Mouse (Mus musculus) hindbrain, embryonic 11.5 days (tissue): ENCODE data around the gene Muc3. TPM values are rescaled to one million over a fixed set of nuclear protein-coding genes. Genes with fewer than 3 reads are reported as not detected.
A peak's percentile ranks its signal among the peaks of the same experiment; 100 is the strongest.

ENCODE experiments used
- ATAC-seq: fragments of 200-750 bp; cut with Nextera tagmentation; 2 replicates; pipeline ENCODE4 v1.8.0; 2017; ENCODE audit warnings: mild to moderate bottlenecking, moderate TSS enrichment, moderate library complexity; ENCODE audit not compliant: low FRiP score
- DNase-seq: peaks from one replicate; pipeline ENCODE4 v3.0.0-alpha.2; 2015; ENCODE audit warnings: low spot score
- H3K27ac ChIP-seq: fragments of 300-500 bp; sonication (generic); 2 replicates; pipeline ENCODE4 v1.5.1; 2014; ENCODE audit warnings: mild to moderate bottlenecking, low read depth, low read length
- H3K27me3 ChIP-seq: fragments of 300-500 bp; sonication (generic); 2 replicates; pipeline ENCODE4 v1.6.1; 2014; ENCODE audit warnings: mild to moderate bottlenecking, low read length, moderate library complexity, mixed read lengths; ENCODE audit not compliant: control insufficient read depth, insufficient read depth
- H3K36me3 ChIP-seq: fragments of 300-500 bp; sonication (generic); 2 replicates; pipeline ENCODE4 v1.6.1; 2014; ENCODE audit warnings: mild to moderate bottlenecking, low read length, moderate library complexity, mixed read lengths; ENCODE audit not compliant: control insufficient read depth, insufficient read depth
- H3K4me1 ChIP-seq: fragments of 300-500 bp; sonication (generic); replicated peaks from 2 replicates; pipeline ENCODE4 v1.6.1; 2014; ENCODE audit warnings: low read length, mixed read lengths; ENCODE audit not compliant: control insufficient read depth, insufficient read depth
- H3K4me2 ChIP-seq: fragments of 300-500 bp; sonication (generic); replicated peaks from 2 replicates; pipeline ENCODE4 v1.6.1; 2014; ENCODE audit warnings: mild to moderate bottlenecking, low read depth, low read length
- H3K4me3 ChIP-seq: fragments of 300-500 bp; sonication (generic); 2 replicates; pipeline ENCODE4 v1.5.1; 2014; ENCODE audit warnings: low read depth, low read length
- H3K9ac ChIP-seq: fragments of 300-500 bp; sonication (generic); 2 replicates; pipeline ENCODE4 v1.6.1; 2014; ENCODE audit warnings: low read depth, low read length
- H3K9me3 ChIP-seq: fragments of 300-500 bp; sonication (generic); 2 replicates; pipeline ENCODE4 v1.6.1; 2016; ENCODE audit warnings: low read length; ENCODE audit not compliant: control insufficient read depth
- WGBS: fragments of 180-500 bp; shearing (Covaris S2); extraction: QIAGEN DNeasy Blood & Tissue Kit; methylation state at CpG from one replicate; pipeline ENCODE4 v1.1.7; 2014; 5-methylcytosine and 5-hydroxymethylcytosine counted together
- polyA plus RNA-seq: library from polyadenylated mRNA; unstranded; fragments of >200 nt; fragmentation: Nextera tagmentation; extraction: Ambion mirVana; gene quantifications from 2 replicates; pipeline ENCODE4 v1.2.1, GENCODE M21; 2014

Gene Muc3
- polyA plus RNA-seq, 1 experiment from 2014 or later, result not detected

- H3K36me3 ChIP-seq, result no peaks in the 10 kb centered on the region
- no peaks in the 10 kb centered on the region for H3K9me3 ChIP-seq
- no peak overlapping the region for H3K27ac ChIP-seq
- H3K9ac ChIP-seq, result no peak overlapping the region
- ATAC-seq, result no peak
- no peak for DNase-seq
- 0 out of 2 replicates have a peak, but pooled peaks cover 2% of the 10 kb centered on the region for H3K4me1 ChIP-seq
- no peaks in the 10 kb centered on the region for H3K27me3 ChIP-seq
- H3K4me3 ChIP-seq, result no peak overlapping the region
- H3K4me2 ChIP-seq, result no peak overlapping the region
- whole genome bisulfite sequencing, result 70% methylated on average over 2 of the region's 2 CpGs
Observed at GRCm38 (mm10) chr5:137116987-137117386, 32.1 kb downstream of the Muc3 start.

GRCm38 (mm10) chr5:137115866-137116847 lies 33.0 kb downstream of the Muc3 start, which contains the start of gene Trim56:
Trim56 (minus strand) TSS chr5:137116209.
- no peaks in the 10 kb centered on the region for H3K27me3 ChIP-seq
- peak within 1 kb of the TSS; percentile 43 for H3K4me3 ChIP-seq
- H3K4me1 ChIP-seq, result 0 out of 2 replicates have a peak, but pooled peaks cover 2% of the 10 kb centered on the region
- DNase-seq (peak; percentile 63), ATAC-seq (no peak)
- WGBS, result 13% methylated on average over 29 of the region's 29 CpGs
- H3K9me3 ChIP-seq, result no peaks in the 10 kb centered on the region
- H3K4me2 ChIP-seq, result peak within 1 kb of the TSS; percentile 62
- peak within 1 kb of the TSS; percentile 57 for H3K9ac ChIP-seq
- no peaks in the 10 kb centered on the region for H3K36me3 ChIP-seq
- 0 out of 2 replicates have a peak within 1 kb of the TSS, but pooled peaks have one; percentile 11 for H3K27ac ChIP-seq

- Histone ChIP-seq H3K9ac (no peak overlapping the region), H3K9me3 (no peaks in the 10 kb centered on the region), H3K4me2 (peak overlapping the region; percentile 62), H3K4me1 (0 out of 2 replicates have a peak, but pooled peaks cover 2% of the 10 kb centered on the region), H3K27me3 (no peaks in the 10 kb centered on the region; the same call in 1 of the 2 replicates), H3K4me3 (peak overlapping the region; percentile 43; the same call in 1 of the 2 replicates), H3K27ac (no peak overlapping the region), H3K36me3 (no peaks in the 10 kb centered on the region)
- ATAC-seq (no peak), DNase-seq (no peak)
- WGBS, result 82% methylated on average over 9 of the region's 9 CpGs
Observed at GRCm38 (mm10) chr5:137114891-137115561, 34.1 kb downstream of the Muc3 start.

GRCm38 (mm10) chr5:137111542-137112408 lies 37.3 kb downstream of the Muc3 start:
- WGBS, result 87% methylated on average over 3 of the region's 5 CpGs
- Histone ChIP-seq H3K9me3 (no peaks in the 10 kb centered on the region), H3K4me2 (no peak overlapping the region), H3K4me1 (0 out of 2 replicates have a peak, but pooled peaks cover 2% of the 10 kb centered on the region), H3K27me3 (no peaks in the 10 kb centered on the region; the same call in 1 of the 2 replicates), H3K27ac (no peak overlapping the region), H3K9ac (no peak overlapping the region), H3K4me3 (no peak overlapping the region), H3K36me3 (no peaks in the 10 kb centered on the region)
- DNase-seq (no peak), ATAC-seq (no peak)

- Histone ChIP-seq H3K36me3 (no peaks in the 10 kb centered on the region), H3K9me3 (no peaks in the 10 kb centered on the region), H3K9ac (no peak overlapping the region), H3K4me3 (no peak overlapping the region), H3K4me1 (0 out of 2 replicates have a peak, but pooled peaks cover 2% of the 10 kb centered on the region), H3K27ac (no peak overlapping the region), H3K27me3 (no peaks in the 10 kb centered on the region; the same call in 1 of the 2 replicates), H3K4me2 (no peak overlapping the region)
- ATAC-seq (no peak), DNase-seq (no peak)
- 95% methylated on average over 12 of the region's 12 CpGs for WGBS
Observed at GRCm38 (mm10) chr5:137110863-137111262, 38.3 kb downstream of the Muc3 start.

GRCm38 (mm10) chr5:137109941-137110593 lies 39.1 kb downstream of the Muc3 start:
- WGBS, result 61% methylated on average over 25 of the region's 25 CpGs

GRCm38 (mm10) chr5:137108111-137108510 lies 41.0 kb downstream of the Muc3 start:
- no peaks in the 10 kb centered on the region for H3K4me1 ChIP-seq
- DNase-seq (no peak), ATAC-seq (no peak)
- no peak overlapping the region for H3K4me3 ChIP-seq
- no peaks in the 10 kb centered on the region; the same call in 1 of the 2 replicates for H3K27me3 ChIP-seq
- no peaks in the 10 kb centered on the region for H3K36me3 ChIP-seq
- no peak overlapping the region for H3K9ac ChIP-seq
- H3K27ac ChIP-seq, result no peak overlapping the region
- WGBS, result 68% methylated on average over 6 of the region's 6 CpGs
- no peaks in the 10 kb centered on the region for H3K9me3 ChIP-seq
- no peak overlapping the region for H3K4me2 ChIP-seq

More at GRCm38 (mm10) chr5:137109941-137110593, 39.1 kb downstream of the Muc3 start:
- no peaks in the 10 kb centered on the region for H3K9me3 ChIP-seq
- no peak overlapping the region for H3K4me3 ChIP-seq
- no peak overlapping the region for H3K9ac ChIP-seq
- 0 out of 2 replicates have a peak, but pooled peaks cover 1% of the 10 kb centered on the region for H3K4me1 ChIP-seq
- no peaks in the 10 kb centered on the region; the same call in 1 of the 2 replicates for H3K27me3 ChIP-seq
- H3K27ac ChIP-seq, result no peak overlapping the region
- no peak for DNase-seq
- no peaks in the 10 kb centered on the region for H3K36me3 ChIP-seq
- H3K4me2 ChIP-seq, result no peak overlapping the region
- ATAC-seq, result no peak
